8 mouse cellular contexts compared by ENCODE assay signal in the genomic region with DNA sequence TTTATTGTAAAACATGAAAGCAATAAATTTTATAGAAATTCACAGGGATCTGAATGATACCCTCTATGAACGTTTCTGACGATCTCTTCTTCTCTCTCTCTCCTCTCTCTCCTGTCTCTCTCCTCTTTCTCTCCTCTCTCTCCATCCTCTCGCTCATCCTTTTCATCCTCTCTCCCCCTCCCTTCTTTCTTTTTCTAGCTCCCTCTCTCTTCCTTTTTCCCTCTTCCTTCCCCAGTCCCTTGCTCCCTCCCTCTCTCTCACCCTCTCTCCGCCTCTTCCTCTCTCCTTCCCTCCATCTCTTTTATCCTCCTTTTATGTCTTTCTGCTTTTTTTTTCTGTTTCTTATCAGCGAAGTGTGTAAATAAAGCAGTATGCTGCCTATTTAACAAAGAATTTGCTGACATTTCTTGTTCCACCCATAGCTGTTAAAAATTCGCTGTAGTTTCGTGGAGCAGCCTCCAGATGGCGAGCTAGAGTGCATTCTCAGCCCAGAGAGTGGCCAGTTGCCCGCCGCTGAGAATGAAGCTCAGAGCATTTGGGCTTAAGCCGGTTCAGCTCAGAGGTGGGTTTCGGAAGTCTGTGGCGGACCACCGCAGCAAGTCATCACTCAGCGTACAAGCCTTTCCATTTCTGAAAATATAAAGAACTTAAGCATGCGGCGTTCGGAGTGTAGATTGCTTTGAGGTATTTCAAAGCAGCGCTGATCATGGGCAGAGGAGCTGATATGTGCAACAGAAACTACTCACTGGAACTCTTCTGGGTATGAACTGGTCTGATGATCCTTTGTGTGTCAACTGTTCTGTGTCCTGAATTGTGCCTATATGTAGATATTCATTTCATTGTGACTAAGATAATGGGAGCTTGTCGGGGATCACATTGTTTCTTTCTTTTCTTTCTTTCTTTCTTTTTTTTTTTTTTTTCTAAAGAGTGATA. TPM values are rescaled to one million over a fixed set of nuclear protein-coding genes. Genes with fewer than 3 reads are reported as not detected.
DNase-seq lines count a peak whose midpoint lies in the region; ATAC-seq and TF ChIP-seq lines count a peak whose summit lies in the region.

No protein-coding gene starts in this region.

- H3K9ac ChIP-seq in heart, embryonic 14.5 days (ENCODE audit: low read length), result 0 out of 2 replicates have a peak overlapping the region, but pooled peaks have one; percentile 13
- no peak overlapping the region for H3K9ac ChIP-seq in liver, embryonic 15.5 days

- H3K4me3 ChIP-seq in testis, adult 2 months (ENCODE audit: control insufficient read depth, low read depth, low read length), result peak overlapping the region; percentile 42
- H3K4me3 ChIP-seq in heart, embryonic 14.5 days (ENCODE audit: control insufficient read depth in 1 of 2, insufficient read depth in 1 of 2, low read depth in 1 of 2, low read length in 2 of 2), result peak overlapping the region; percentile 32 to 50
- no peak overlapping the region for H3K4me3 ChIP-seq in liver, embryonic 15.5 days (replicated peaks)
- peak overlapping the region; percentile 58 for H3K4me3 ChIP-seq in olfactory bulb, adult 2 months (ENCODE audit: insufficient read depth, low read depth, low read length)

- DNase-seq in testis, postnatal 14 days (ENCODE audit: low spot score), result no peak
- peak; percentile 48 for DNase-seq in embryo, embryonic 11.5 days (ENCODE audit: low read depth, low spot score)
- DNase-seq in kidney, postnatal 10 days, result peak; percentile 73

- no peak for ATAC-seq in heart, embryonic 14.5 days (ENCODE audit: insufficient number of reproducible peaks, insufficient read depth, low FRiP score, low read depth)
- ATAC-seq in liver, embryonic 15.5 days (ENCODE audit: insufficient read depth), result no peak
- ATAC-seq in activated CD4-positive, CD25-positive, alpha-beta regulatory T cell, adult 4 months, result no peak

- peak overlapping the region; percentile 65 for H3K4me2 ChIP-seq in heart, embryonic 14.5 days (ENCODE audit: low read length)
- H3K4me2 ChIP-seq in liver, embryonic 15.5 days, result peak overlapping the region; percentile 46

- WGBS in heart, embryonic 14.5 days, result 11% methylated on average over 20 of the region's 20 CpGs
- 13% methylated on average over 20 of the region's 20 CpGs for WGBS in liver, embryonic 15.5 days (ENCODE audit: insufficient replicate concordance)
- WGBS in olfactory bulb, adult 2 months, result 5% methylated on average over 20 of the region's 20 CpGs

- H3K27me3 ChIP-seq in testis, adult 2 months (ENCODE audit: control insufficient read depth, insufficient read depth, low read length), result no peaks in the 10 kb centered on the region
- peaks cover 46% of the 10 kb centered on the region for H3K27me3 ChIP-seq in heart, embryonic 14.5 days (ENCODE audit: control insufficient read depth, insufficient read depth, low read length)
- no peaks in the 10 kb centered on the region for H3K27me3 ChIP-seq in liver, embryonic 15.5 days

- H3K36me3 ChIP-seq in testis, adult 2 months (ENCODE audit: control insufficient read depth, insufficient read depth, low read length), result no peaks in the 10 kb centered on the region
- H3K36me3 ChIP-seq in heart, embryonic 14.5 days (ENCODE audit: control insufficient read depth, insufficient read depth, low read length), result no peaks in the 10 kb centered on the region
- no peaks in the 10 kb centered on the region for H3K36me3 ChIP-seq in liver, embryonic 15.5 days (replicated peaks)

- TF ChIP-seq POLR2A in testis, adult 2 months (IDR thresholded peaks at IDR 0.05; ENCODE audit: control insufficient read depth, low read depth, low read length), result no peak
- TF ChIP-seq POLR2A in olfactory bulb, adult 2 months (IDR thresholded peaks at IDR 0.05; ENCODE audit: insufficient read depth, low read depth, low read length), result no peak

- peak; percentile 80; the same call in 1 of the 2 replicates for TF ChIP-seq CTCF in testis, adult 2 months (IDR thresholded peaks at IDR 0.05; ENCODE audit: control insufficient read depth, insufficient read depth, insufficient replicate concordance, low read depth, low read length)
- peak; percentile 65; the same call in 1 of the 2 replicates for TF ChIP-seq CTCF in olfactory bulb, adult 2 months (IDR thresholded peaks at IDR 0.05; ENCODE audit: insufficient read depth, low read depth, low read length)

- H3K9me3 ChIP-seq in heart, embryonic 14.5 days (ENCODE audit: control insufficient read depth, low read length), result no peaks in the 10 kb centered on the region
- no peaks in the 10 kb centered on the region for H3K9me3 ChIP-seq in liver, embryonic 15.5 days (replicated peaks)

- H3K27ac ChIP-seq in testis, adult 2 months (ENCODE audit: control insufficient read depth, insufficient read depth, low read depth, low read length), result no peak overlapping the region
- H3K27ac ChIP-seq in heart, embryonic 14.5 days (replicated peaks in 1 of 2; ENCODE audit: control insufficient read depth in 1 of 2, insufficient read depth in 1 of 2, low read depth in 2 of 2, low read length in 2 of 2), result no peak overlapping the region
- no peak overlapping the region for H3K27ac ChIP-seq in liver, embryonic 15.5 days (replicated peaks)
- no peak overlapping the region for H3K27ac ChIP-seq in olfactory bulb, adult 2 months (ENCODE audit: insufficient read depth, low read depth, low read length)

- H3K4me1 ChIP-seq in testis, adult 2 months (ENCODE audit: control insufficient read depth, insufficient read depth, low read length), result peaks cover 2% of the 10 kb centered on the region; the same call in 1 of the 2 replicates
- H3K4me1 ChIP-seq in heart, embryonic 14.5 days (ENCODE audit: control insufficient read depth in 2 of 2, insufficient read depth in 2 of 2, low read length in 2 of 2), result no peaks in the 10 kb centered on the region
- H3K4me1 ChIP-seq in liver, embryonic 15.5 days (replicated peaks), result no peaks in the 10 kb centered on the region
- H3K4me1 ChIP-seq in olfactory bulb, adult 2 months (ENCODE audit: control insufficient read depth, insufficient read depth, low read length), result no peaks in the 10 kb centered on the region; the same call in 1 of the 2 replicates

RNA-seq across cellular contexts. Expression of a gene that starts 8.5 kb away (rescaled TPM):
- polyA plus RNA-seq in testis, adult 2 months (2012; rRNA removed), result 0.02 TPM in 1 of 2 replicates, not detected in the other
- 0.07 and 0.26 TPM in 2 replicates for polyA plus RNA-seq in heart, embryonic 14.5 days (2014; fragmentation: Nextera tagmentation; extraction: Ambion mirVana)
- 0.03 TPM in 2 replicates for polyA plus RNA-seq in liver, embryonic 15.5 days (2015; fragmentation: Nextera tagmentation; extraction: Ambion mirVana)
- not detected in 2 replicates for polyA plus RNA-seq in olfactory bulb, adult 2 months (2012; ENCODE audit: insufficient read depth, insufficient read length, low replicate concordance, missing spikeins)
- polyA plus RNA-seq in activated CD4-positive, CD25-positive, alpha-beta regulatory T cell, adult 4 months (2017; shearing (Covaris generic)), result not detected
